Mouse (Mus musculus): Measurements from ENCODE around the gene Ppp1r1c. TPM values are rescaled to one million over a fixed set of nuclear protein-coding genes. Genes with fewer than 3 reads are reported as not detected.

Ppp1r1c gene
- polyA plus RNA-seq, 1 experiment, result not detected

DNA sequence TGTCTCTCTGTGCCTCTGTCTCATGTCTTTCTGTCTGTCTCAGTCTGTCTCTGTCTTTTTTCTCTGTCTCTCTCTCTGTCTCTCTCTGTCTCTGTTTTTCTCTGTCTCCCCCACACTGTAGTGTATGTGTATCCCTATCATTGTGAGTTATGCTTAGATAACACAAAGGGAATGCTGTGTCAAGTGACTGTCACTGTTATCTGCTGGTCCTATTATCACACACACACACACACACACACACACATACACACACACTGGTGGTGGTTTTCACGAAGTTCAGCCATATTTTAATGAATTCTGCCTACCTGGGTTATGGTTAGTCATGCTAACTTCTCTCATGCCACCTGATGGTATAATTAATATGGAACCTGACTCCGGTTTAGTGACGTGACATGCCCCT lies 44.1 kb downstream of the Ppp1r1c start:
- H3K27me3 ChIP-seq (ENCODE audit: control insufficient read depth, insufficient read depth, insufficient read length), result no peaks in the 10 kb centered on the region
- H3K79me2 ChIP-seq (ENCODE audit: control insufficient read depth, insufficient read depth), result no peaks in the 10 kb centered on the region
- TF ChIP-seq SRF (IDR thresholded peaks at IDR 0.05; ENCODE audit: control insufficient read depth, insufficient read length, low read depth) (no peak), E2F4 (IDR thresholded peaks at IDR 0.05; ENCODE audit: insufficient read depth) (no peak), CEBPB (IDR thresholded peaks at IDR 0.05; ENCODE audit: insufficient read depth, poor library complexity, severe bottlenecking) (no peak), MAX (IDR thresholded peaks at IDR 0.05; ENCODE audit: low read depth) (no peak), POLR2AphosphoS2 (IDR thresholded peaks at IDR 0.05; ENCODE audit: insufficient read length, low read depth) (no peak), TCF12 (IDR thresholded peaks at IDR 0.05; ENCODE audit: insufficient read depth, poor library complexity, severe bottlenecking) (no peak), MYOD1 (IDR thresholded peaks at IDR 0.05; ENCODE audit: control insufficient read depth in 1 of 3, insufficient read length in 2 of 3, low read depth in 2 of 3) (no peak), POLR2A (IDR thresholded peaks at IDR 0.05; ENCODE audit: insufficient read length, low read depth) (no peak), MYOG (IDR thresholded peaks at IDR 0.05; ENCODE audit: control insufficient read depth in 1 of 3, insufficient read depth in 1 of 3, insufficient read length in 2 of 3, low read depth in 2 of 3) (no peak), TCF3 (IDR thresholded peaks at IDR 0.05; ENCODE audit: insufficient read length, low read depth) (no peak), REST (IDR thresholded peaks at IDR 0.05; ENCODE audit: insufficient read depth, insufficient read length) (no peak), USF1 (IDR thresholded peaks at IDR 0.05; ENCODE audit: low read depth) (no peak)
- no peak overlapping the region for H3K4me3 ChIP-seq
- no peak overlapping the region for H3ac ChIP-seq (ENCODE audit: control insufficient read depth, insufficient read length)
- H3K36me3 ChIP-seq (ENCODE audit: control insufficient read depth, insufficient read depth), result no peaks in the 10 kb centered on the region
- H3K4me2 ChIP-seq (ENCODE audit: low read depth), result no peak overlapping the region

GRCm38 (mm10) chr2:79760018-79760417 lies 52.4 kb downstream of the Ppp1r1c start:
- Histone ChIP-seq H3K79me2 (ENCODE audit: control insufficient read depth, insufficient read depth) (no peaks in the 10 kb centered on the region), H3K4me2 (ENCODE audit: low read depth) (no peak overlapping the region), H3K36me3 (ENCODE audit: control insufficient read depth, insufficient read depth) (no peaks in the 10 kb centered on the region), H3K27me3 (ENCODE audit: control insufficient read depth, insufficient read depth, insufficient read length) (no peaks in the 10 kb centered on the region), H3K4me3 (no peak overlapping the region), H3ac (ENCODE audit: control insufficient read depth, insufficient read length) (no peak overlapping the region)
- no peak for TF ChIP-seq MYOG (IDR thresholded peaks at IDR 0.05; ENCODE audit: control insufficient read depth in 1 of 3, insufficient read depth in 1 of 3, insufficient read length in 2 of 3, low read depth in 2 of 3)
- TF ChIP-seq SRF (IDR thresholded peaks at IDR 0.05; ENCODE audit: control insufficient read depth, insufficient read length, low read depth), result no peak
- no peak for TF ChIP-seq REST (IDR thresholded peaks at IDR 0.05; ENCODE audit: insufficient read depth, insufficient read length)

DNA sequence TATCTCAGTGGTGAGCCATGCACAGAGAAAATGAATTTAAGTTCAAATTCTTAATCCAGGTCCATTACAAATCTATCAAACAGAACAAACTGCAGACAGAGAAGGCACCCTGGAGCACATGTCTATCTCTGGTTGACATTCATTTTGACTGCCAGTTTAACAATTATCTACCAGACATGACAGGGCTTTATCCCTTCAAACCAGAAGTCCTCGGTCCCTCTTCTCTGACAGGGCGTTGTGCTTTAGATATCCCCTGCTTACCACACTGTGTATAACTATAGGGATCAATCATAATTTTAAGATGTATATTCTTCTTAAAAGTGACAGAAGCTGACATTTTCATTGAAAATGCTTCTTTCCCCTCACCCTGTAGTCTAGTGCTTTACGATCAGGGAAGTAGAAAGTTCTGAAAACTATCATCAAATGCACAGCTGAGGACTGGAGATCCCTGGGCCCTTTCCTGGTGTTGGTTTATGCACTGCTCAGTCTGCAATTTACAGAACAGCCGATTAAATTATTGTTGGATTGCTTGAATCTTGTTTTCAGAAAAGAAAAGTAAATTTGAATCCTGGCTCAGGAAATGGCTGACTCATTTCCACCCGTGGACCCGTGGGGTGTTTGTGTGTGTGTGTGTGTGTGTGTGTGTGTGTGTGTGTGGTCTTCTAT lies 55.3 kb downstream of the Ppp1r1c start:
- Histone ChIP-seq H3K4me3 (no peak overlapping the region), H3K79me2 (ENCODE audit: control insufficient read depth, insufficient read depth) (no peaks in the 10 kb centered on the region)

DNA sequence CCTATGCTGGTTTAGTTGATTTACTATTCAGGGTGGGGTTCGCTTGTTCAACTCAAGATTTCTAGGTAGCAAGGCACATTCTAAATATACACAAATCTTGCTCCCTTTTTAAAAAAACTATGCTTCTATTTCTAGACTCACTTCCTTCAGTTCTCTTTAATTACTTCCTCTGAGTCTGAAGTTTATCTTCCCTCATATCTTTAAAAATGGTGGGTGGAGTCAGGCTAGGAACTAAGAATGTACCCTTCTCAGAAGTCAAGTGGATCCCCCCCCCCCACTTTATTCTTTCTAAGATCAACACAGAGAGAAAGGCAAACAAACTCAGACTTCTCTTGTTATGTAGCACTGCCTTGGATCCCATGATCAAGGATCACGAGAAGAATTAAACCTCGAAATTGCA lies 57.5 kb downstream of the Ppp1r1c start:
- Histone ChIP-seq H3K4me2 (ENCODE audit: low read depth) (no peak overlapping the region), H3K36me3 (ENCODE audit: control insufficient read depth, insufficient read depth) (no peaks in the 10 kb centered on the region), H3K27me3 (ENCODE audit: control insufficient read depth, insufficient read depth, insufficient read length) (no peaks in the 10 kb centered on the region), H3ac (ENCODE audit: control insufficient read depth, insufficient read length) (no peak overlapping the region), H3K4me3 (no peak overlapping the region), H3K79me2 (ENCODE audit: control insufficient read depth, insufficient read depth) (no peaks in the 10 kb centered on the region)
- no peak for TF ChIP-seq MYOG (IDR thresholded peaks at IDR 0.05; ENCODE audit: control insufficient read depth in 1 of 3, insufficient read depth in 1 of 3, insufficient read length in 2 of 3, low read depth in 2 of 3)

More for the DNA sequence above, 55.3 kb downstream of the Ppp1r1c start:
- Histone ChIP-seq H3K4me2 (ENCODE audit: low read depth) (no peak overlapping the region), H3ac (ENCODE audit: control insufficient read depth, insufficient read length) (no peak overlapping the region), H3K36me3 (ENCODE audit: control insufficient read depth, insufficient read depth) (no peaks in the 10 kb centered on the region), H3K27me3 (ENCODE audit: control insufficient read depth, insufficient read depth, insufficient read length) (no peaks in the 10 kb centered on the region)
- TF ChIP-seq TCF3 (IDR thresholded peaks at IDR 0.05; ENCODE audit: insufficient read length, low read depth) (no peak), POLR2AphosphoS2 (IDR thresholded peaks at IDR 0.05; ENCODE audit: insufficient read length, low read depth) (no peak), MAX (IDR thresholded peaks at IDR 0.05; ENCODE audit: low read depth) (no peak), MYOG (IDR thresholded peaks at IDR 0.05; ENCODE audit: control insufficient read depth in 1 of 3, insufficient read depth in 1 of 3, insufficient read length in 2 of 3, low read depth in 2 of 3) (no peak), SRF (IDR thresholded peaks at IDR 0.05; ENCODE audit: control insufficient read depth, insufficient read length, low read depth) (no peak), REST (IDR thresholded peaks at IDR 0.05; ENCODE audit: insufficient read depth, insufficient read length) (no peak), TCF12 (IDR thresholded peaks at IDR 0.05; ENCODE audit: insufficient read depth, poor library complexity, severe bottlenecking) (no peak), MYOD1 (IDR thresholded peaks at IDR 0.05; ENCODE audit: control insufficient read depth in 1 of 3, insufficient read length in 2 of 3, low read depth in 2 of 3) (no peak)

GRCm38 (mm10) chr2:79765723-79766122 lies 58.1 kb downstream of the Ppp1r1c start:
- TF ChIP-seq MYOD1 (IDR thresholded peaks at IDR 0.05; ENCODE audit: control insufficient read depth in 1 of 3, insufficient read length in 2 of 3, low read depth in 2 of 3) (no peak), TCF12 (IDR thresholded peaks at IDR 0.05; ENCODE audit: insufficient read depth, poor library complexity, severe bottlenecking) (no peak), SRF (IDR thresholded peaks at IDR 0.05; ENCODE audit: control insufficient read depth, insufficient read length, low read depth) (no peak), CEBPB (IDR thresholded peaks at IDR 0.05; ENCODE audit: insufficient read depth, poor library complexity, severe bottlenecking) (no peak), TCF3 (IDR thresholded peaks at IDR 0.05; ENCODE audit: insufficient read length, low read depth) (no peak), REST (IDR thresholded peaks at IDR 0.05; ENCODE audit: insufficient read depth, insufficient read length) (no peak), E2F4 (IDR thresholded peaks at IDR 0.05; ENCODE audit: insufficient read depth) (no peak), POLR2A (IDR thresholded peaks at IDR 0.05; ENCODE audit: insufficient read length, low read depth) (no peak), MYOG (IDR thresholded peaks at IDR 0.05; ENCODE audit: control insufficient read depth in 1 of 3, insufficient read depth in 1 of 3, insufficient read length in 2 of 3, low read depth in 2 of 3) (no peak), MAX (IDR thresholded peaks at IDR 0.05; ENCODE audit: low read depth) (no peak), USF1 (IDR thresholded peaks at IDR 0.05; ENCODE audit: low read depth) (no peak), POLR2AphosphoS2 (IDR thresholded peaks at IDR 0.05; ENCODE audit: insufficient read length, low read depth) (no peak)
- Histone ChIP-seq H3K27me3 (ENCODE audit: control insufficient read depth, insufficient read depth, insufficient read length) (no peaks in the 10 kb centered on the region), H3K4me2 (ENCODE audit: low read depth) (no peak overlapping the region), H3K79me2 (ENCODE audit: control insufficient read depth, insufficient read depth) (no peaks in the 10 kb centered on the region), H3K4me3 (no peak overlapping the region), H3K36me3 (ENCODE audit: control insufficient read depth, insufficient read depth) (no peaks in the 10 kb centered on the region), H3ac (ENCODE audit: control insufficient read depth, insufficient read length) (no peak overlapping the region)
